Mouse (Mus musculus) thymus, adult 2 months (tissue): Measurements from ENCODE around the gene Wnt3. TPM values are rescaled to one million over a fixed set of nuclear protein-coding genes. Genes with fewer than 3 reads are reported as not detected.

ENCODE experiments used
- DNase-seq: peaks from one replicate; pipeline ENCODE4 v3.0.0; 2021
- H3K27ac ChIP-seq: fragments of 200-500 bp; 2 replicates; pipeline ENCODE4 v1.5.1; 2012; ENCODE audit warnings: low read length, control low read depth; ENCODE audit not compliant: control insufficient read depth, insufficient read depth
- H3K27me3 ChIP-seq: fragments of 200-500 bp; 2 replicates; pipeline ENCODE4 v1.6.1; 2012; ENCODE audit warnings: mild to moderate bottlenecking, low read length, moderate library complexity, mixed read lengths; ENCODE audit not compliant: control insufficient read depth, insufficient read depth
- H3K36me3 ChIP-seq: fragments of 200-500 bp; 2 replicates; pipeline ENCODE4 v1.6.1; 2012; ENCODE audit warnings: mild to moderate bottlenecking, low read length, moderate library complexity; ENCODE audit not compliant: control insufficient read depth, insufficient read depth
- H3K4me1 ChIP-seq: fragments of 200-500 bp; replicated peaks from 2 replicates; pipeline ENCODE4 v1.6.1; 2012; ENCODE audit warnings: low read length; ENCODE audit not compliant: control insufficient read depth, insufficient read depth
- H3K4me3 ChIP-seq: fragments of 200-500 bp; 2 replicates; pipeline ENCODE4 v1.5.1; 2012; ENCODE audit warnings: mild to moderate bottlenecking, low read length, control low read depth, moderate library complexity; ENCODE audit not compliant: control insufficient read depth, insufficient read depth
- CTCF ChIP-seq: fragments of 200-500 bp; IDR thresholded peaks from 2 replicates; pipeline ENCODE4 v1.5.1; 2012; ENCODE audit warnings: mild to moderate bottlenecking, control low read depth, low read length, moderate library complexity, borderline replicate concordance; ENCODE audit not compliant: control insufficient read depth, poor library complexity, insufficient read depth; ENCODE audit errors: extremely low read depth
- POLR2A ChIP-seq: fragments of 200-500 bp; IDR thresholded peaks from 2 replicates; pipeline ENCODE4 v1.6.1; 2012; ENCODE audit warnings: mild to moderate bottlenecking, low read length, control low read depth, moderate library complexity; ENCODE audit not compliant: control insufficient read depth, poor library complexity, insufficient read depth; ENCODE audit errors: extremely low read depth
- WGBS: fragments of 180-500 bp; shearing (Covaris S2); methylation state at CpG from one replicate; pipeline ENCODE4 v1.1.7; 2018; 5-methylcytosine and 5-hydroxymethylcytosine counted together
- polyA plus RNA-seq: library from polyadenylated mRNA; depleted of rRNA; stranded (reverse); fragments of >200 nt; gene quantifications from 2 replicates; pipeline ENCODE4 v1.2.3, GENCODE M21; 2012; rRNA removed

Wnt3 gene
- polyA plus RNA-seq, 1 experiment = 0.43 TPM

GRCm38 (mm10) chr11:103854294-103854693 lies 80.3 kb downstream of the Wnt3 start:
- Histone ChIP-seq H3K4me3 (no peak overlapping the region), H3K27me3 (no peaks in the 10 kb centered on the region), H3K36me3 (peaks cover 8% of the 10 kb centered on the region), H3K27ac (no peak overlapping the region), H3K4me1 (no peaks in the 10 kb centered on the region)
- WGBS = 95% methylated on average over 9 of the region's 9 CpGs
- no peak for DNase-seq
- TF ChIP-seq CTCF = no peak
- no peak for TF ChIP-seq POLR2A

- no peak for TF ChIP-seq POLR2A
- no peak for TF ChIP-seq CTCF
- no peak for DNase-seq
- 95% methylated on average over 7 of the region's 7 CpGs for WGBS
- no peaks in the 10 kb centered on the region for H3K27me3 ChIP-seq
- H3K4me3 ChIP-seq = no peak overlapping the region
- no peak overlapping the region for H3K27ac ChIP-seq
- H3K36me3 ChIP-seq = peaks cover 13% of the 10 kb centered on the region
- no peaks in the 10 kb centered on the region for H3K4me1 ChIP-seq
Observed at GRCm38 (mm10) chr11:103856641-103857040, 82.7 kb downstream of the Wnt3 start.

GRCm38 (mm10) chr11:103858760-103859159 lies 84.8 kb downstream of the Wnt3 start:
- H3K36me3 ChIP-seq = peaks cover 19% of the 10 kb centered on the region
- no peak overlapping the region for H3K4me3 ChIP-seq
- no peak overlapping the region for H3K27ac ChIP-seq
- TF ChIP-seq POLR2A (no peak), CTCF (no peak)
- 91% methylated on average over 5 of the region's 5 CpGs for WGBS
- H3K27me3 ChIP-seq = no peaks in the 10 kb centered on the region
- no peaks in the 10 kb centered on the region for H3K4me1 ChIP-seq
- no peak for DNase-seq

- no peaks in the 10 kb centered on the region for H3K4me1 ChIP-seq
- H3K4me3 ChIP-seq = no peak overlapping the region
- H3K36me3 ChIP-seq = peaks cover 19% of the 10 kb centered on the region
- no peak for DNase-seq
- H3K27me3 ChIP-seq = no peaks in the 10 kb centered on the region
- 84% methylated on average over 4 of the region's 4 CpGs for WGBS
- H3K27ac ChIP-seq = no peak overlapping the region
- no peak for TF ChIP-seq POLR2A
- no peak for TF ChIP-seq CTCF
Observed at GRCm38 (mm10) chr11:103859933-103860610, 86.1 kb downstream of the Wnt3 start.

GRCm38 (mm10) chr11:103862951-103863350 lies 89.0 kb downstream of the Wnt3 start:
- Histone ChIP-seq H3K36me3 (peaks cover 15% of the 10 kb centered on the region), H3K27me3 (no peaks in the 10 kb centered on the region), H3K4me1 (no peaks in the 10 kb centered on the region), H3K27ac (no peak overlapping the region), H3K4me3 (no peak overlapping the region)
- WGBS = 96% methylated on average over 8 of the region's 8 CpGs
- no peak for TF ChIP-seq CTCF
- TF ChIP-seq POLR2A = no peak
- no peak for DNase-seq

- no peak for DNase-seq
- TF ChIP-seq POLR2A = no peak
- no peak for TF ChIP-seq CTCF
- peaks cover 11% of the 10 kb centered on the region; the same call in 1 of the 2 replicates for H3K36me3 ChIP-seq
- no peak overlapping the region for H3K27ac ChIP-seq
- 94% methylated on average over 4 of the region's 4 CpGs for WGBS
- no peaks in the 10 kb centered on the region for H3K27me3 ChIP-seq
- H3K4me3 ChIP-seq = no peak overlapping the region
- peaks cover 2% of the 10 kb centered on the region; the same call in 1 of the 2 replicates for H3K4me1 ChIP-seq
Observed at GRCm38 (mm10) chr11:103864486-103864885, 90.5 kb downstream of the Wnt3 start.

- Histone ChIP-seq H3K4me1 (peaks cover 3% of the 10 kb centered on the region; the same call in 1 of the 2 replicates), H3K36me3 (peaks cover 11% of the 10 kb centered on the region; the same call in 1 of the 2 replicates), H3K4me3 (no peak overlapping the region), H3K27ac (no peak overlapping the region), H3K27me3 (no peaks in the 10 kb centered on the region)
- no peak for DNase-seq
- TF ChIP-seq POLR2A (no peak), CTCF (no peak)
- WGBS = 95% methylated on average over 7 of the region's 7 CpGs
Observed at GRCm38 (mm10) chr11:103865346-103865745, 91.4 kb downstream of the Wnt3 start.

Other genes starting within 250 kb of the Wnt3 start
- gene Gm884, start 153.0 kb upstream of the Wnt3 start, polyA plus RNA-seq = not detected in 2 replicates
- not detected in 2 replicates for gene Lyzl6, start 135.3 kb upstream of the Wnt3 start, polyA plus RNA-seq
- 0.09 TPM in 1 of 2 replicates, not detected in the other for gene Rprml, start 124.6 kb upstream of the Wnt3 start, polyA plus RNA-seq
- 99.8 and 101 TPM in 2 replicates for gene Gosr2, start 76.3 kb upstream of the Wnt3 start, polyA plus RNA-seq
- gene Wnt9b, start 24.3 kb upstream of the Wnt3 start, polyA plus RNA-seq = 0.13 and 0.15 TPM in 2 replicates
- gene Nsf, start 179.9 kb downstream of the Wnt3 start, polyA plus RNA-seq = 52.5 and 59.3 TPM in 2 replicates
- gene Arf2, start 192.6 kb downstream of the Wnt3 start, polyA plus RNA-seq = 10.4 and 14.7 TPM in 2 replicates